Mouse (Mus musculus) forebrain, embryonic 12.5 days (tissue): ENCODE measurements around the gene Tead4. TPM values are rescaled to one million over a fixed set of nuclear protein-coding genes. Genes with fewer than 3 reads are reported as not detected.

Source experiments
- ATAC-seq: fragments of 200-750 bp; cut with Nextera tagmentation; 2 replicates; pipeline ENCODE4 v1.8.0; 2017; ENCODE audit warnings: moderate TSS enrichment; ENCODE audit not compliant: low FRiP score
- H3K27ac ChIP-seq: fragments of 300-500 bp; sonication (generic); 2 replicates; pipeline ENCODE4 v1.5.1; 2016; ENCODE audit warnings: mild to moderate bottlenecking
- H3K27me3 ChIP-seq: fragments of 300-500 bp; sonication (generic); 2 replicates; pipeline ENCODE4 v1.6.1; 2016; ENCODE audit warnings: mild to moderate bottlenecking
- H3K36me3 ChIP-seq: fragments of 300-500 bp; sonication (generic); replicated peaks from 2 replicates; pipeline ENCODE4 v1.6.1; 2016; ENCODE audit warnings: mild to moderate bottlenecking
- H3K4me1 ChIP-seq: fragments of 300-500 bp; sonication (generic); 2 replicates; pipeline ENCODE4 v1.6.1; 2016
- H3K4me2 ChIP-seq: fragments of 300-500 bp; sonication (generic); 2 replicates; pipeline ENCODE4 v1.6.1; 2016; ENCODE audit warnings: mild to moderate bottlenecking, moderate library complexity
- H3K4me3 ChIP-seq: fragments of 300-500 bp; sonication (generic); replicated peaks from 2 replicates; pipeline ENCODE4 v1.5.1; 2016; ENCODE audit warnings: mild to moderate bottlenecking
- H3K9ac ChIP-seq: fragments of 300-500 bp; sonication (generic); 2 replicates; pipeline ENCODE4 v1.6.1; 2016; ENCODE audit warnings: mild to moderate bottlenecking
- H3K9me3 ChIP-seq: fragments of 300-500 bp; sonication (generic); 2 replicates; pipeline ENCODE4 v1.6.1; 2016
- WGBS: fragments of 180-500 bp; shearing (Covaris S2); methylation state at CpG from one replicate; pipeline ENCODE4 v1.1.7; 2016; 5-methylcytosine and 5-hydroxymethylcytosine counted together
- polyA plus RNA-seq: library from polyadenylated mRNA; unstranded; fragments of >200 nt; fragmentation: Nextera tagmentation; extraction: Ambion mirVana; gene quantifications from 2 replicates; pipeline ENCODE4 v1.2.1, GENCODE M21; 2016

The Tead4 gene
- polyA plus RNA-seq: 0.85 and 0.88 TPM in 2 replicates

- H3K4me1 ChIP-seq: peaks cover 20% of the 10 kb centered on the region
- H3K4me2 ChIP-seq: peak within 1 kb of the TSS; percentile 100
- H3K27ac ChIP-seq: no peak within 1 kb of the TSS
- peaks cover 63% of the 10 kb centered on the region for H3K27me3 ChIP-seq
- H3K9me3 ChIP-seq: peaks cover 5% of the 10 kb centered on the region; the same call in 1 of the 2 replicates
- ATAC-seq: peak; percentile 68; the same call in 1 of the 2 replicates
- H3K4me3 ChIP-seq: peak within 1 kb of the TSS; percentile 61
- WGBS: under 1% methylated on average over 79 of the region's 81 CpGs
- H3K36me3 ChIP-seq: no peaks in the 10 kb centered on the region
- peak within 1 kb of the TSS; percentile 64 for H3K9ac ChIP-seq
Measured at GRCm38 (mm10) chr6:128300134-128301001, at the start of gene Tead4. Tead4 (minus strand) TSS chr6:128300823.

GRCm38 (mm10) chr6:128349711-128350110 lies 49.1 kb upstream of the Tead4 start:
- peaks cover 17% of the 10 kb centered on the region for H3K4me1 ChIP-seq
- H3K27ac ChIP-seq: no peak overlapping the region
- no peaks in the 10 kb centered on the region for H3K9me3 ChIP-seq
- no peak for ATAC-seq
- WGBS: 60% methylated on average over 7 of the region's 7 CpGs
- no peaks in the 10 kb centered on the region for H3K27me3 ChIP-seq
- H3K9ac ChIP-seq: no peak overlapping the region
- H3K4me2 ChIP-seq: no peak overlapping the region
- H3K36me3 ChIP-seq: peaks cover 8% of the 10 kb centered on the region
- H3K4me3 ChIP-seq: no peak overlapping the region

GRCm38 (mm10) chr6:128346782-128347181 lies 46.2 kb upstream of the Tead4 start:
- Histone ChIP-seq H3K4me3 (no peak overlapping the region), H3K4me2 (no peak overlapping the region), H3K9ac (no peak overlapping the region), H3K27ac (no peak overlapping the region), H3K4me1 (peaks cover 6% of the 10 kb centered on the region; the same call in 1 of the 2 replicates), H3K36me3 (peaks cover 20% of the 10 kb centered on the region), H3K27me3 (no peaks in the 10 kb centered on the region), H3K9me3 (no peaks in the 10 kb centered on the region)
- 91% methylated on average over 6 of the region's 6 CpGs for WGBS
- no peak for ATAC-seq

DNA sequence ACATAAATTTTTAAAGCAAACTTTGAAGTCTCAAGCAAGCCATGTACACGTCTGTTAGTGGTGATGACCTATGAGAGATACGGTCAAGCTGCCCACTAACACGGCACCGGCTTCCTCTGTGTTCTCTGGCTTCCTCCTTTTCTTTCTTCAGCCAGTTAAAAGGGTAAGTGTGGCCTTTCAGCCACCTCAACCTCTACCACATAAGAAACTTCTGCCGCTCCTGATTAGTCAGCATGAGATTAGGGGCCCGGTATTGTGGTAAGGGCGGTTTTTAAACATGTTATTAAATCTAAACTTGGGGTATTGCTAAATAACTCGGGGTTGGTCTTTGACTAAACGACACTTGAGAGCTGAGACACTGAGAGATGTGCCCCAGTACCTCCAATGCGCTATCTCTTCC lies 45.0 kb upstream of the Tead4 start:
- H3K9me3 ChIP-seq: no peaks in the 10 kb centered on the region
- H3K4me3 ChIP-seq: no peak overlapping the region
- no peaks in the 10 kb centered on the region for H3K27me3 ChIP-seq
- H3K36me3 ChIP-seq: peaks cover 17% of the 10 kb centered on the region
- ATAC-seq: no peak
- H3K9ac ChIP-seq: no peak overlapping the region
- WGBS: 91% methylated on average over 10 of the region's 10 CpGs
- peaks cover 6% of the 10 kb centered on the region; the same call in 1 of the 2 replicates for H3K4me1 ChIP-seq
- H3K27ac ChIP-seq: no peak overlapping the region
- H3K4me2 ChIP-seq: no peak overlapping the region

GRCm38 (mm10) chr6:128341956-128342723 lies 41.5 kb upstream of the Tead4 start:
- ATAC-seq: no peak
- H3K4me2 ChIP-seq: no peak overlapping the region
- no peak overlapping the region for H3K9ac ChIP-seq
- 95% methylated on average over 11 of the region's 11 CpGs for WGBS
- no peaks in the 10 kb centered on the region for H3K27me3 ChIP-seq
- no peaks in the 10 kb centered on the region for H3K9me3 ChIP-seq
- peaks cover 10% of the 10 kb centered on the region for H3K4me1 ChIP-seq
- peaks cover 13% of the 10 kb centered on the region; the same call in 1 of the 2 replicates for H3K36me3 ChIP-seq
- no peak overlapping the region for H3K27ac ChIP-seq
- H3K4me3 ChIP-seq: no peak overlapping the region

DNA sequence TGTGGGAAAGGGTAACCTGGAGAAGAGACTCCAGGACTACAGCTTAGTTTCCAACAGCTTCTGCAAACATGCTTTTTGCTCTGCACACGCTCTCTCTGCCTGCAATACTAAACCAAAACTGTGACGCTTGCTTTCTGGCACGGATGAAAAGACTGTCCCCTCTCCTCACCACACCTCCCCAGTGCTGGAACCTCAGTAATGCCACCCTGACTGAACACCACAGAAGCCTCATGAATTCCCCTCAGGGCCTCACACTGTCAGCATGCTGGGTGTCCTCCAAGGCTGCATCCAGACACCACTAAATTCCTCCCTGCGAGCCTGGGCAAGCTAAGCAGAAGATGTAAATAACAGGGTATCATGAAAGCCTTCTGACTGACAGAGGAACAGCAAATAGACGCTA lies 38.3 kb upstream of the Tead4 start:
- Histone ChIP-seq H3K4me2 (no peak overlapping the region), H3K9me3 (no peaks in the 10 kb centered on the region), H3K27ac (no peak overlapping the region), H3K4me1 (peaks cover 17% of the 10 kb centered on the region), H3K27me3 (no peaks in the 10 kb centered on the region), H3K9ac (no peak overlapping the region), H3K36me3 (peaks cover 35% of the 10 kb centered on the region), H3K4me3 (no peak overlapping the region)
- ATAC-seq: no peak
- 57% methylated on average over 5 of the region's 5 CpGs for WGBS

DNA sequence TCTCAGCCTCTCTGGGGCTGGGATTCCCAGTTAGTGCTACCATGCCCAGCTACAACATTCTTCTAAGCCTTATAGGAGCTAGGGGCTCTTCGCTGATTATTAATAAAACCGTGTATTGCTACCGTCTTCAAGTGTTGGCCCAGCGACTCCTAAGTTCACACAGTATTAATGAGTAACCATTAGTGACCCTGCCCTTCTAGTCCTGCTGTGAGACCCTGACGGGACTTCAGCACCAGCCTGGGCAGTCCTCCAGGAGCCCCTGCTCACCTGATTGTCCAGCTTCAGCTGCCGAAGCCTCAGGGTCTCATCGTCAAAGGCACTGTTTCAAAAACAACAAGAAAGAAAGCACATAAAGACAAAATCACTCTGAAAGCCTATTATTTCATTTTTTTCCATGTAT lies 36.8 kb upstream of the Tead4 start:
- ATAC-seq: no peak
- no peak overlapping the region for H3K4me3 ChIP-seq
- no peaks in the 10 kb centered on the region for H3K9me3 ChIP-seq
- no peak overlapping the region for H3K27ac ChIP-seq
- no peak overlapping the region for H3K9ac ChIP-seq
- peaks cover 44% of the 10 kb centered on the region for H3K36me3 ChIP-seq
- no peaks in the 10 kb centered on the region for H3K27me3 ChIP-seq
- no peak overlapping the region for H3K4me2 ChIP-seq
- 77% methylated on average over 7 of the region's 7 CpGs for WGBS
- H3K4me1 ChIP-seq: peaks cover 17% of the 10 kb centered on the region

DNA sequence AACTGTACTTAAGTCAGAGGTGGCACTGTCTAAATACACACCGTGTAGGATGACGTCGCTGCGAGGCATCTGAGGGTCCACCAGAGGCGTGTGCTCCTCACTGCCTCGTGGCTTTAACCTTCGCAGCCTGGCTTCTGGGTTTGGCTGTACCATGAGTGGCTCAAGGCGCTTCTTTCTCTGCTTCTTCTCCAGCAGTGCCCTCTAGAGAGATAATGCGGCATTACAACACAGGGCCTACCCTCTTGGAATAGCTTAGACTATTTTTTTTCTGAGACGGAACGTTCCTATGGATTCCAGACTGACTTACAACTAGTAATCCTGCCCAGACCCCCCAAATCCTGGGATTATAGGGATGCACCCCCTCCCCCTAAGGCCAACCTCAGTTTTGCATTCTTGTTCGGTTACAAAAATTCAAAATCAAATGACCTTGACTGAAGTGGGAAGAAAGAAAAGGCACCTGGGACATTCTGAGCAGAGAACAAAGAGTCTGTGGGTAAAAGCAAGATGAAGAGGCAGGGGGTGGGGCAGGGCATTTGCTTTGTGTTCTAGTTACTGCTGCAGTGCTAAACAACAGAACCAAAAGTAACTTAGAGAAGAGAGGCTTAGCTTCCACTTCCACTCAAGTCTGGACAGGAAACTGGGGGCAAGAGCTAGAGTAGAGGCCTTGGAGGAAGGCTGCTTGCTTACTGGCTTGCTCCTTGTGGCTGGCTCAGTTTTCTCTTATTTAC lies 33.9 kb upstream of the Tead4 start:
- Histone ChIP-seq H3K27ac (no peak overlapping the region), H3K27me3 (no peaks in the 10 kb centered on the region), H3K4me2 (no peak overlapping the region), H3K9ac (no peak overlapping the region), H3K4me1 (peaks cover 17% of the 10 kb centered on the region), H3K36me3 (peaks cover 58% of the 10 kb centered on the region), H3K4me3 (no peak overlapping the region), H3K9me3 (peaks cover 9% of the 10 kb centered on the region; the same call in 1 of the 2 replicates)
- peak; percentile 87 for ATAC-seq
- WGBS: 21% methylated on average over 12 of the region's 12 CpGs

DNA sequence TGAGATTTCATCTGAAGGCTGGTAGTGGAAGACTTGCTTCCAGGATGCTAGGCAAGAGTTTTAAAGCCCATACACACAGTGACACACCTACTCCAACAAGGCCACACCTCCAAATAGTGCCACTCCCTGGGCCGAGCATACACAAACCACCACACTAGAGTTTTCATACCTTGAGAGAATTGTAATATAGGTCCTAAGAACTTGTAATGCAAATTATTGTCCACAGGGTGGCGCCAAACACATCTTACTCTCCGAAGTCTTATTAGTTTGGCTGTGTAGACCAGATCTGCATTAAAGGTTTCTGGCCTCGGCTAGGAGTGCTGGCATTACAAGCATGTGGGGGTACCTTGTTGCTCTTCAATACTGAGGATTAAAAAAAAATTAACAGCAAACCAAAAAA lies 17.7 kb upstream of the Tead4 start:
- Histone ChIP-seq H3K27ac (no peak overlapping the region), H3K9ac (no peak overlapping the region), H3K36me3 (peaks cover 23% of the 10 kb centered on the region), H3K4me1 (no peaks in the 10 kb centered on the region), H3K4me3 (no peak overlapping the region), H3K27me3 (no peaks in the 10 kb centered on the region), H3K4me2 (no peak overlapping the region), H3K9me3 (no peaks in the 10 kb centered on the region)
- peak; percentile 57; the same call in 1 of the 2 replicates for ATAC-seq
- 14% methylated on average over 4 of the region's 4 CpGs for WGBS

DNA sequence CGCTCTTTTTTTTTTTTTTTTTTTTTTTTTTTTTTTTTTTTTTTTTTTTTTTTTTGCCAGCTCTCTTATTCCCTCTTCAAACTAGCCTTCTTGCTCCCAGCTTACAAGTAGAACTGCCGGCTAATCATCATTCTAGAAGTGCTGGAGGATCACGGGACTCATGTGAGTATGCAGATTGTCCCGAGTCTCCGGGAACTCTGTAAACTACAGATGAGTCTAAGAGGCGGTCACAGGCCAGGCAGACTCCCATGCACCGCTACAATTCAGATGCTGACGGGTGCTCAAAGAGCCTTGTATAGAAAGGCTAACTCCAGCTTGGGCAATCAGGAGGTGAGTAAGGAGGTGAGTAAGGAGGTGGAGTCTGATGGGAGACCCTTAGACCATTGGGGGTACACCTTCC lies 15.0 kb upstream of the Tead4 start:
- Histone ChIP-seq H3K9me3 (no peaks in the 10 kb centered on the region), H3K4me1 (no peaks in the 10 kb centered on the region), H3K4me3 (no peak overlapping the region), H3K9ac (no peak overlapping the region), H3K27ac (no peak overlapping the region), H3K36me3 (no peaks in the 10 kb centered on the region), H3K4me2 (no peak overlapping the region), H3K27me3 (no peaks in the 10 kb centered on the region)
- ATAC-seq: no peak
- 78% methylated on average over 8 of the region's 8 CpGs for WGBS

DNA sequence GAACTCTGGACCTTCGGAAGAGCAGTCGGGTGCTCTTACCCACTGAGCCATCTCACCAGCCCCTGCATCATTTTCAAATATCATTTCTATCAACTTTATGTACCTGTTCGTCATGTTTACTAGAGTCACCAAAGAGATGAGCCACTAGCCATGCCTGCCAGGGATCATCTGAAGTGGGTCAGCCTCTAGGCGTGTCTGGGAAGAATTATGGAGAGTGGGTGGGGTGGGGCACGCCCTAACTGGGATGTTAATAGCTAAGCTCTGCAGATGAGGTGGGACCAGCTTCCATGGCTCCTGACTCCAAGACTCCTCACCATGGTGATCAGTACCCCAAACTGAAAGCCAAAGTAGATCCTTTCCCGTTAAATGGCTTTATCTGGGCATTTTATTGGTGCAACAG lies 14.2 kb upstream of the Tead4 start:
- H3K27ac ChIP-seq: no peak overlapping the region
- WGBS: 91% methylated on average over 6 of the region's 6 CpGs
- no peak overlapping the region for H3K4me3 ChIP-seq
- no peaks in the 10 kb centered on the region for H3K36me3 ChIP-seq
- H3K9me3 ChIP-seq: no peaks in the 10 kb centered on the region
- no peaks in the 10 kb centered on the region for H3K27me3 ChIP-seq
- no peak for ATAC-seq
- no peak overlapping the region for H3K9ac ChIP-seq
- no peak overlapping the region for H3K4me2 ChIP-seq
- no peaks in the 10 kb centered on the region for H3K4me1 ChIP-seq

DNA sequence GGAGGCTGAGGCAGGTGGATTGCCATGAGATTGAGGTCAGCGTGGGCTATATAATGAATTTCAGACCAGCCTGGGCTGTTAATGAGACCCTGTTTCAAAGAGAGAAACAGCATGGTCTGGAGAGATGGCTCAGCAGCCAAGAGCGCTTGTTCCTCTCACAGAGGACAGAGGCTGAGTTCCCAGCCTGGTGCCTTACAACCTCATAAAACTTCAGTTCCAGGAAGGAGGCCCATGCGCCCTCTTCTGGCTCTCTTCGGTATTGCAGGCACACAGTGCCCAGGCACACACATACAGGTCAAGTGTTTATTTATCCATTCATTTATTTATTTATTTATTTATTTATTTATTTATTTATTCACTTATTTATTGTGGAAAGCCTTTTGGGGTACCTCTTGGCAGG lies 7.7 kb upstream of the Tead4 start:
- 29% methylated on average over 4 of the region's 4 CpGs for WGBS
- Histone ChIP-seq H3K4me1 (no peaks in the 10 kb centered on the region), H3K27me3 (no peaks in the 10 kb centered on the region), H3K4me3 (no peak overlapping the region), H3K9me3 (no peaks in the 10 kb centered on the region), H3K4me2 (no peak overlapping the region), H3K36me3 (no peaks in the 10 kb centered on the region), H3K9ac (no peak overlapping the region), H3K27ac (no peak overlapping the region)
- ATAC-seq: peak; percentile 61; the same call in 1 of the 2 replicates
